Mouse (Mus musculus) erythroblast, adult 5-6 weeks (primary cell): ENCODE data around the gene Fam71e1. TPM values are rescaled to one million over a fixed set of nuclear protein-coding genes. Genes with fewer than 3 reads are reported as not detected.

Source experiments
- ATAC-seq: replicated peaks from 2 replicates; pipeline ENCODE4 v1.8.0; 2016; ENCODE audit warnings: moderate number of reproducible peaks, mild to moderate bottlenecking, moderate TSS enrichment, inconsistent platforms; ENCODE audit not compliant: poor library complexity, low FRiP score, severe bottlenecking
- total RNA-seq, 2 experiments: library from RNA; stranded (forward) in 1 of 2; stranded (reverse) in 1 of 2; fragments of 150-400 nt in 1 of 2; fragments of 200-764, 138-1000 nt in 1 of 2; gene quantifications; 2 replicates each; pipeline versions ENCODE4 v1.2.3 to v1.2.4; 2015 to 2017; ENCODE audit warnings: low replicate concordance in 2 of 2

Fam71e1 gene
- total RNA-seq, 2 experiments from 2014 or later: not detected

DNA sequence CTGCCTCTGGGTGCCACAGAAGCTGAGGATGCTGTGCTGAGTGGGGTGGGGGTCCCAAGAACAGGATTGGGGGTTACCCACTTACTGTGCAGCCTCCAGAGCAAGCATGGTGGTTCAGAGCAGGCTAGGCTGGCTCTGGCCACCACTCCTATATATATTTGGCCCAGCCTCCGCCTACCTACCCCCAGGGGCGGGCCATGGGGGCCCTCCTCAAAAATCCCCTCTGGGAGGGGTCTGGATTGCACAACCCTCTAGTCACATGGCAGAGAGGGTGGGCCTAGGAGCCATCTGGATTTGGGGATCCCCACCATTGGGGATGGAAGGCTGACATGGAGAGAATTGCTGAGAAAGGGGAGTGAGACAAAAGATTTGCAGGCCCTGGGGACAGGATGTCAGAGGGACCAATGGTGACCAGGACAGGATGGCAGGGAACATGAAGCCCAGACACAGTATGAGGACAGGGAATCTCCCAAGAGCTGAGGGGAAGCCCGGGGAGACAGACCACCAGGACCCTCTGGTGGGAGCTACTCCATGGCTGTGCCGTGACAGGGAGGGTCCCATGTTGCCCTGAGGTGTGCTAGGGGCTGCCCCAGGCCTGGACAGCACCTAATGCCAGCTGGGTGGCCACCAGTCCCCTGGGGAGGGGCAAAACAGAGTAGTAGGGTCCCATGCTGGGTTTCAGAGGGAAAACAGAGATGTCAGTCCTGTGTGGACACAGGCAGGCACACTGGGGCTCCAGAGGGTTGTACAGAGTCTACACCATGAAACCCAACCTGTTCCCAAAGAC lies 35.8 kb downstream of the Fam71e1 start, which contains the start of gene Spib:
Spib (minus strand) TSS at position 126 of the 787 bp plus-strand sequence.
- ATAC-seq: no peak

DNA sequence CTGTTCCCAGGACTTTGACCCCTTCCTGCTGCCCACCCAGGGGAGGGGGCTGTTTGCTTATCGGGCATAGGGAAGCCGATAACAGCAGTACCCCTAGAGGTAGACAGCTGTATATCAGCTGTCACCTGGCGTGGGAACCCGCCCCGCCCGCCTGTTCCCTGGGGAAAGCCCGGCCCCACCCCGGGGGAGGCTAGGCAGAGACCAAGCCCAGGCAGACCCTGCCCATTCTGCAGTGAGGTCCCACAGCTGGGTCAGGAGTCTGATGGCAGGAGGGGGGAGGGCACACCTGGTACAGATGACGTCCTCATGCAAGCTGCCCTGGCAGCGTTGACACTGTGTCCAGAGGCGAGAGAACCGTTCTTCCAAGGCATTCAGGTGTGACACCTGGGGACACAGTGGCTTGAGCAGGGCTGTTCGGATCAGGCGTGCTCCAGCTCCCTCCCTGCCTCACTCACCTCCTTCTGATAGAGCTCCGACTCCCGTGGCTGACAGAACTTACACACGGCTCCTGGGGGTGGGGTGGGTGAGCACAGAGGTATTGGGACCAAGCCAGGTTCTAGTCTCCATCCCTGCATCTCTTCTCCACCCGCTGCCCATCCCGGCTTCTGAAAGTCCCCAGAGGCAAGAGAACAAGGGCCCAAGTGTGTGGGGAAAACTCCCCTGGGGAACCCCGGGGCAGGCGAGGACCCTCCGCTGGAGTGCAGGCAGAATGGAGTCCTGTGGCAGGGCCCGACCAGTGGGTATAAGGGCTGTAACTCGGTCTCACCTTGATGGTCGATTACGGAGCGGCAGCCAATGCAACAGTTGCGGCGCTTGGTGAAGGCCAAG lies 36.8 kb downstream of the Fam71e1 start:
- ATAC-seq: no peak

DNA sequence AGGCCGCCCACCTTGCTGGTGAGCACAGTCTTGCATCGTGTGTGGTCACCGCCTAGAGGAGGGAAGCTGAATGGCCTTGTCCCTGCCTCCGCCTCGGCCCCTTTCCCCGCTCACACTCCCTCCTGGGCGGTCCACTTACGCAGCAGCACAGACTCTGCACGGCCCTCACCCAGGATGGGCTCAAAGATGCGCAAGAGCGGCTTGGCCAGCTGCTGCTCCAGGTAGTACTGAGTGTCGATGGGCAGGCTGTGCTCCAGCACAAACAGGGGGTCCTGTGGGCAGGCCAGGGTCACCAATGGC lies 37.3 kb downstream of the Fam71e1 start:
- no peak for ATAC-seq

- ATAC-seq: no peak
Observed at GRCm38 (mm10) chr7:44534242-44534641, 37.9 kb downstream of the Fam71e1 start.

DNA sequence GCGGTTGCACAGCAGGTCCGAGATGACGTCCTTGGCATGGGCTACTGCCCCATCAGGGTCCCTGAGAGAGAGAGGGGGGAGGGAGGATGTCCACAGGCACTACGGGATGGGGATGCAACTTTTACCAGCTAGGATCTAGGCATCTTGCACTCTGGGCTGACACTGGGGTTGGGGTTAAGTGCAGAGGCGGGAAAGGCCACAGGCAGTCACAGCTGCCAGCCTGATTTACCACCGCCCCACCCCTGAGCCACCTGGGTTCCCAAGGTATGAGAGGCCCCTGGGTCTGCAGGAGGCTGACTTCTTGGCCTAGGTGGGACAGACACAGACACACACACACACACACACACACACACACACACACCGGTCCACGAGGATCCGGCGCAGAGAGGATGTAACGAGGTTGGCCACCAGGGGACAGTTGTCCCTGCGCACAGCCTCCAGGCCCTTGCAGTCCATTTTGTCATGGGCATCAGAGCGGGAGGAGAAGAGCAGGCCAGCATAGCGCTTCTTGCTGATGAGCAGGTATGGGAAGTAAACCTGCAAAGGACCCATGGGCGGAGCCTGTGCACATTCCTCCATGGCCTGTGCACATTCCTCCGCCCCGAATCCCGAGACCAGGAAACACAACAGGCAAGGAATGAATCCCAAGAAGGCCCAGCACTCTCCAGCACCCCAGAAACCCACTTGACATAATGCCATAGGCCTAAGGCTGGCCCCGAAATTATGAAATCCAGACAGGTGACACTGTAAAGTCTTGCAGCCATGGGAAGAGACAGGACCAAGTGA lies 38.5 kb downstream of the Fam71e1 start:
- ATAC-seq: no peak

- no peak for ATAC-seq
Observed at GRCm38 (mm10) chr7:44535657-44536589, 39.5 kb downstream of the Fam71e1 start.

DNA sequence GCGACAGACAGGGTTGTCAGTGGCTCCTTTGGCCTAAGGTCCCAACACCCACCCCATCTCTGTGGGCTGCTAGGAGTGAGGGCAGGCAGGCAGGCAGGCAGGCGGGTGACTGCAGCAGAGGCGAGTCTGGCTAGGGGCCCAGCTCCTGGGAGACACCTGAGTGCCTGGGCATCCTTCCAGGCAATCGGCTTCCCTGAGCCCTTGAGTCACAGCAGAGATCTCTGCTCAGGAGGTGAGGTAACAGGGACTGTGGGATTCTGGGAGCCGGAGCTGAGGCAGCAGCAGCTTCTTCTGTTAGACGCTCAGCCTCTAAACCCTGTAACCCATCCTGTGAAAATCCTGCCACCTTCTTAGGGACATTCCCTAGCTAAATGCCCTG lies 40.2 kb downstream of the Fam71e1 start:
- ATAC-seq: no peak

DNA sequence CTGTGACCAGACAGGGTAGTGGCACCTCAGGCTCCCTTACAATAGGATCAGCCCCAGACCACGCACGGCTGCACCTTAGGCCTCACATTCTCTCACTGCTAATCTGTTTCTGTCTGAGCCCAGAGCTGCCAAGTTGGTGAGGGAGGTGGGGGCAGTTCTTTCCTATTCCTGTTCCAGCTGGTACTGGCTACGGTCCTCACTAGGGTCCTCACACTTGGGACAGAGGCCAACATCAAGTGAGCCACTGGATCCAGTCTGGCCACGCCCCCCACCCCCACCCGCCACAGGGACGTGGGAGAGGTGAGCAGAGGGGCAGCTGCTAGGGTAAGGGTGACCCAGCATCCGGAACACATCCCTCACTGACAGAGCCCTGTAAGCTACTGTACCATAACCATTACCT lies 40.6 kb downstream of the Fam71e1 start:
- no peak for ATAC-seq

- no peak for ATAC-seq
Observed at GRCm38 (mm10) chr7:44537496-44537895, 41.1 kb downstream of the Fam71e1 start.

GRCm38 (mm10) chr7:44538756-44539624 lies 42.6 kb downstream of the Fam71e1 start:
- ATAC-seq: no peak

DNA sequence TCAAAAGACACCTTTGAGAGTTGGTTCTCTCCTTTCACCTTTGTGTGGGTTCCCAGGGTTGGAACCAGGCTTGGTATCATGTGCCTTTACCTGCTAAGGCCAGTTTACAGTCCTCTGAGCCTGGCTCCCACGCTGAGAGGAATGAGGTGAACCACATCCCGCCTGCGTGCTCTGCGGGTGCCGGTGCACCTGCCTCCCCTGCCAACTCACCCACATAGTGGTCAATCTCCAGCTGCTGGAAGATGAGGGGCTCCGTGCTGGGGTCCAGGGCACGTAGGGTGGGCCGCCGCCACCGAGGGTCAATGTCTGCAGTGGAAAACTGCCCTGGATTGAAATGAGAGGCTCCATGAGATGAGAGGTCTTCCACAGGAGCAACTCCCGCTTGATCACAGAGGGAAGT lies 46.2 kb downstream of the Fam71e1 start:
- no peak for ATAC-seq

GRCm38 (mm10) chr7:44543071-44543470 lies 46.7 kb downstream of the Fam71e1 start:
- ATAC-seq: no peak

DNA sequence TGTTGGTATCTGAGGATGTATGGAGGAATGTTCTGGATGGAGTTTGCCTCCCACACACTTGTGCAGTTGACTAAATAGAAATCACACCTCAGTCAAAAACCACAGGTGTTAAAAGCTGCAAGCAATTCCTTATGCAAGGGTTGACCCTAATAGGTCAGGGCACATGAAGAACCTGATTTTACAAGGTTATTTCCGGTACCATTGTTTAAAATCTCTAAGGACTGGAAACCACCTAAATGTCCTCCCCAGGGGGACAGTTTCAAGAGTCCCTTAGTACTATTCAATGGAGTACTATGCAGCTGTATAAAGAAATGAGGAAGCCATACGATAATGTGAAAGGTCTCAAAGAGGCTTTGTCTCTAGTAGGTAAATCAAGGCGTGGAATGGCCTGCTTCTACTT lies 49.9 kb downstream of the Fam71e1 start:
- no peak for ATAC-seq

DNA sequence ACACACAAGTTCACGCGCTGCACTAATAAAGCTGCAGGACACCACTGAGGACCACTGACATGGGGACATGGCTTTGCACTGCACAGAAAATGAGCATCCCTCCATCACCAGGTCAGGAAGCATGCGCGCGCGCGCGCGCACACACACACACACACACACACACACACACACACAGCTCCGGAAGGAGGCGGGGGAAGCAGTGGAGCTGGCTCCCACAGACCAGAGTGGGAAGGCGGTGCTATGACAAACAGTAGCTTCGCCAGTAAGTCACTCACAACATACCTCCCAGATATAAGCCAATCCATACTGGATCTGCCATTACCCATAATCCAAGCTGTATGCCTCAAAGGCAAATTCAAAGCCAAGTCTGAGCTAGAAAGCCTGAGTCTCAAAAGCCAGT lies 50.7 kb downstream of the Fam71e1 start:
- no peak for ATAC-seq

DNA sequence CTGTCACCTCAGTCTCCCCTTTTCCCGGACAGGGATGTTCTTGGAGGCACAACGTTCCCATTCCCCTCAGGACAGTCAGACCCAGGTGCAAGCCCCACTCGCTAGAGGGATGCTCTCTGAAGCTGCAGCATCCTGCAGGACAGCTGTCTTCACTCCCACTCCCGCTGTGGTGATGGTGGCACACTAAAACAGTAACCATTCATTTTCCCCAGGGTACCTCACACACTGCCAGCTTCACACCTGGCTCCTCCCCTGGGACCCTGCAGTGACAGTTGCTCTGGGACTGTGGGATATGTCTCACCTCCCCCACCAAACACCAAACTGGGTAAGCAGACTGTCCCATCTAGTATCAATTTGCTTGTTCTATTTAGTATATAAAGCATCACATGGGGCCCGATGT lies 51.3 kb downstream of the Fam71e1 start:
- ATAC-seq: 0 out of 2 replicates have a peak, but pooled peaks have one; percentile 7

DNA sequence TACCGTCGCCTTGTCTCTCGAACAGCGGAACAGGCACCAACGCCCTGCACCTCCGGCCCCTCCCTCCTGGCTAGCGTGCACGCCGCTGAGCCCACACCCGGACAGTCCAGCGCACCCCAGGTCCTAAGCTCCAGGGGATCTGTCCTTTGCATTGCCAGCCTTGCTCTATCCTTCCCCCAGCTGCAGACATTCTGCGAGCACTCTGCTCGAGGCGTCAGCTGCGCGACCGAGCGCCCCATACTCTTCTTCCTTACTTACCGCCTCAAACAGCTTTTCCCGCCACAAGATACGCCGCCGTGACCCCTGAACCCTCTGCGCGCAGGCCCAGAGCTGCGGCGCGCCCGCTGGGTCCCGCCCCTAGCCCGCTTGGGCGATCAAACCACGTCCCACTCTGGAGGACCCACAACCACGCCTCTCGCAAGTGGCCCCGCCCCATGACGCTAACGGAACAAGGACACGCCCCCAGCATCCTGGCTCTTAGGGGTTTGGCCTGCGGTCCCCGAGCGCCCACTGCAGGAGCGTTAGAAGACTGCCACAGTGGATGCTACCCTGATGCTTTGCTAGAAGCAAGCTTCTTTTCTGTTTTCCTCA lies 52.2 kb downstream of the Fam71e1 start, which contains the start of gene Pold1:
Pold1 (minus strand) TSS at position 353 of the 591 bp plus-strand sequence.
- peak; percentile 87 for ATAC-seq

DNA sequence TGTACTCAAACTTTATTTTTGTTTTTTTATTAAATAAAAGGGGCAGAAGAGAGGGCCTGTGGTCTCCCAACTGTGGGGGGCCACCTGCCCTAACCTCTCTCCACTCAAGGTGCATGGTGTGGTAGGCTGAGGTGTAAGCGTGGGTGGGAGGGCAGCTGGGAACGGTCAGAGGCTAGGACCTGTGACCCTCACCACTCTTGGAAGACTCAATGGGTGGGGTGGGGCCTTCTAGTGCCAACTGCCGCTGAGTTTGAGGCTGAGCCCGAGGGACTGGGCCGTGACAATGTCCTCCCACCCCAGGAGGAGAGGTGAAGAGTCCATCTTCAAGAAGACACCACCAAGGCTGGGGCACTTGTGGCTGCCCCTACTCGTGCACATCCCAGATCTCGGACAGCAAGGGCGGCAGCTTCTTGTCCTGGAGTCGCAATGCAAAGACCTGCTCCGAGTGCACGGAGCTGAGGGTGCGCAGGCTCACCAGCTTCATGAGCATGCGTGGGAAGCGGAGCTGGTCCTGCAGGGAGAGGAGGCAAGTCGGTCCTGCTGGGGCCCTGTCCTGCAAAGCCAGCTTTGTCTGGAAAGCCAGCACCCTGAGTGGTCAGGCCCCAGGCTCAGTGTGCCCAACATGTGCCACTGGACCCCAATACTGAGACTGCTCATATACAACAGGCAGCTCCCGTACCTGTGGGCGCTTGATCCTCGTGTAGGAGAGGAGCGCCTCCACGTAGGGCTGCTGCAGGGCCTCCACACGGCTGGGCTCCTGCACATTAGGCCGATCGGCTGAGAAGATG lies 53.4 kb downstream of the Fam71e1 start:
- no peak for ATAC-seq

DNA sequence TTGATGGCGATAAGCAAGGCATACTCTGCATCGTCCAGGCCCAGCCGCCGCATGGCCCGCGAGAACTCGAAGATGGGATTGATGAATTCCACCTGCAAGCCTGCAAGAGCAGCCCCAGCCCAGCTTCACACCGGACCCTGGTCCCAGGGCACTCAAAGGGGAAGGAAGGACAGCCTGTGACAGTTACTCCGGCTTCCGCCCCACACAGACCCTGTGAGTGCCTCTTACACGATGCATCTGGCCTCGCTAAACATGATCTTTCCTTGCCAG lies 54.0 kb downstream of the Fam71e1 start:
- ATAC-seq: no peak
